Mouse (Mus musculus) gastrocnemius, postnatal 4 days (tissue): ENCODE measurements around the gene Svop. TPM values are rescaled to one million over a fixed set of nuclear protein-coding genes. Genes with fewer than 3 reads are reported as not detected.

Experiments used
- DNase-seq, 2 experiments: peaks; one replicate each; pipeline ENCODE4 v3.0.0; 2021 to 2022; ENCODE audit warnings: low spot score in 2 of 2, mixed read lengths in 2 of 2
- total RNA-seq, 2 experiments: library from RNA; stranded (reverse); gene quantifications; 2 replicates each; pipeline ENCODE4 v1.2.3; 2021

Gene Svop
- total RNA-seq, 2 experiments from 2014 or later: not detected

DNA sequence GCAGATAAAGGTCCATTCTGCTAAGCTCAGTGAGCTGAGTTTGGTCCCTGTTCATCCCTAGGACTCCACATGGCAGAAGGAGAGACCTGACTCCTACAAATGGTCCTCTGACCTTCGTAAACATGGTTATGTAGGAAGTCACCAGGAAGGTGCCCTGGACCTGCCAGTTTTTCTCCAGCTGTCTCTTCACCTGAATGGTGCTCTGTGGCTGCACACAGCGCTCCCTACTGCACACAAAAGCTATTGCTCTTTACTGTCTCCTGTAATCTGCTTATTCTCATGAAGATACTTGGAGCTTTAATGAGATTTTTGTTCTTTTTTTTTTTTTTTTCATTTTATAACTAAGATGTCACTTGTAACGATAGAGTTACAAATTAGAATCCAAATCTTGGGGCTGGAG is 44.8 kb downstream of the Svop start:
- no peak for DNase-seq

DNA sequence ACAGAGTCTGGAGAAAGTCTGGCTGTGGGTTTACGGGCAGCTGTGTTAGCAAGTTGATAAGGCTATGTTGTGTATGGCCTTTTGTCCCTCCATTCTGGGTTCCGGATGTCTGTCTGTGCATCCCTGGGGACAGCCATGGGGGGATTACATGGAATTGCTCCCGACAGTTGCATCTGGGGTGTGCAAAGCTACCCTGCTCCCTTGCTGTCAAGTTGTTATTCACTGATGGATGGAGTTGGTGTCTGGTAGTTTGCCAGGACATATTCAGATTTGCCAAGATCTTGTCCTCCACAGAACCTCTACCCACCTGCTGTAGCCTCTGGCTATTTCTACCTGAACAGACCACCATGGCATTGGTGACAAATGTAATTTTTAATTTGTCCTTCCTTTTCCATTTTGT is 45.2 kb downstream of the Svop start:
- DNase-seq: no peak

DNA sequence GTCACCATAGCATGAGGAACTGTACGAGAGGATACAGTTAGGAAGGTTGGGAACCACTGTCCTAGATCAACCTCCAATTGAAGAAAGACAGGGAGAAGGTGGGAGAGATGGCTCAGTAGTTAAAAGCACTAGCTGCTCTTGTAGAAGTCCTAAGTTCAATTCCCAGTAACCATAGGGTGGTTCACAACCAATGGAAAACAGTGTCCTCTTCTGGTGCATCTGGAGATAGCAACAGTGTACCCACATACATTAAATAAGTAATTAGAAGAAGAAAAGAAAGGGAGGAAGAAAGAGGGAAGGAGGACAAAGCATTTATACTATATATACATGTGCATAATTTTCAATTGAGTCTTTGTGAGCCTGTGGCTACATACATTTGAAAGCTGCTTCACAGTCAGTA is 46.2 kb downstream of the Svop start:
- no peak for DNase-seq

DNA sequence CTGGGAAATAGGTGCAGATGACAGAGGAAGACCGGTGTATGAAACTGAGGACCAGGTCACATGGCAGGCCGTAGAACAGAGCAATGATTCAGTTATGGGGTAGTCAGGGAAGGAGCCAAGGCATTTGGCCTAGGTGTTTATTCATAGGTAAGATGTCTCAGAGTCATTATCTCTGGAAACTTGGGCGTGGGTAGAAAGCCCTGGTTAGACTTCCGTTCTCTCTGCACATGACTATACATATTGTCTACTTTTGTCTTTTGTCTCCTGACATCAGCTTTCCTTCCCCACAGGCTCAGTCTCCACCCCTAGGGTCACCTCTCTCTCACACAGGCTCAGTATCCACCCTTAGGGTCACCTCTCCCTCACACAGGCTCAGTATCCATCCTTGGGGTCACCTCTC is 47.6 kb downstream of the Svop start:
- no peak for DNase-seq

DNA sequence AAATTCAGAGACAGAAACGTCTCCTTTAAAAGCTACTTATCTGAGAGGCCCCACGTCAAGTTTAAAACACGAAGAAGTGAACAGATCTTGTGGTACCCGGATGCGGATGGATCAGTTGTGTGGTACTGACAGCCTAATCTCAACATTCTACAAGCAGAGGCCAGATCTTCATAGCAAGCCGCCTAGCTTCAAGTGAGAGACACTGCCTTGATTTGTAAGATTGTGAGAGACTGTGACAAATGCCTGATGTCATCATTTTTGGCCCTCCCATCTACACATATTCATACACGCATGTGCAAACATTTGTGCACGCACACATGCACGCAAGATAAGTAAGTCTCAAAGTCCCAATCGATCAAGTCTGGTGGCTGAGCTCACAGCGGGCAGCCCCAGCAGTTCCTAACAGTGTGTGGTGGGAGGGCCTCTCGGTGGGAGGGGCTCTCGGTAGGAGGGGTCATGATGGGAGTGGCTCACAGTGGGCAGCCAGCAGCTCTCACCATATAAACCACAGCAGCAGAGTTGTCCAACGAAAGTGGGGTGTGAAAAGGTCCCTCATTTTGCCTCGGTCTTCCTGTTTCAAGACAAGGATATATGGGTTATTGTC is 49.9 kb downstream of the Svop start:
- DNase-seq: no peak

DNA sequence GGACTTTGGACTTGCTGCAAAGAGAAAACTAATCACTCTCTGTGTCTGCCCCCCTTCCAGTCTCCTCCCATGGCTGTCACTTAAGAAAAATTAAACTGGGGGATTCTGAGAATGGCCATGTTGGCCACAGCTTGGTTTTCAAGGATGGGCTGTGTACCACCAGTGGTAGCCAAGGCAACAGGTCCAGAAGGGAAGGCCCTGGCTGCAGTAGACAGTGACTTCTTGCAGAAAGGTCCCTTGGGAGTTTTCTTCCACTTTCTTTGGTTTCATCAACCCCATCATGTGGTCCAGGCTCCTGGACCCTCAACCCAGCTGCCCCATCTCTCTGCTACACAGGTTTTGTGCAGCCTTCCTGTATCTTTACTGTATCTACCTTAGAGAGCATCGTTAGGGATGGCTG is 50.5 kb downstream of the Svop start:
- no peak for DNase-seq

DNA sequence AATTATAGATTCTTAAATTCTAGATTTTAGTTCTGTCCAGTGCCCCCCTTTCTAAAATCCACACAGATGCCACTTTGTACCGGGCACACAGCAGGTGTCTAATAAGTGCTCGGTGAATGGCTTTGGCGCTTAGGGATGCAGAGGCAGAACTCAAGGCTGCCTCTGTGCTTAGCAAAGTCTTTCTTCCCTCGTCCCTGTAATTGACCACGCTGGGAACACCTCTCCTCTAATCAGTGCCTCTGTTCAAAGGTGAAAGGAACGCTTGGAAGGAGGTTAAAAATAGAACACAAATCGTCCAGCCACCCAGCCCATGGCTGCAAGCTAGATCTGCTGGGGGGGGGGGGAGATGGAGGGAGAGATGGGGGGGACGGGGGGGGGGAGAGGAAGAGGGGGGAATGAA is 50.9 kb downstream of the Svop start:
- no peak for DNase-seq

DNA sequence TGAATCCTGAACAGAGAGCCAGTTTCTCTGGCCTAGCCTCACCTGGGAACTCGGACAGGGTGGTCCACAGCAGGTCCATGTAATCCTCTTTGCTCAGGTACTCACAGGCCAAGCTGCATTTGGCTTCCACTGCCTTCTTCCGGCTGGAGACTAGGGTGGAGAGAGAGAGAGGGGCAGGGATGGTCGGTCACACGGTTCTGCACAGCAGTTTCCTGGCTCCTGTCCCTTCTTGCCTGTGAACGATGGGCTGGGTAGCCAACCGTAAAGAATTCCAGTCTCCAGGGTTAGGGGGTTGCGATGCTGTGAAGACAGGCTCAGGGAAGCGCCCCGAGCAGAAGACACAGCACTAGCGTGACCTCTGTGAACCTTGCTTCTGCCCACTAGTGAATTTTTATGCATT is 56.3 kb downstream of the Svop start:
- DNase-seq: no peak

DNA sequence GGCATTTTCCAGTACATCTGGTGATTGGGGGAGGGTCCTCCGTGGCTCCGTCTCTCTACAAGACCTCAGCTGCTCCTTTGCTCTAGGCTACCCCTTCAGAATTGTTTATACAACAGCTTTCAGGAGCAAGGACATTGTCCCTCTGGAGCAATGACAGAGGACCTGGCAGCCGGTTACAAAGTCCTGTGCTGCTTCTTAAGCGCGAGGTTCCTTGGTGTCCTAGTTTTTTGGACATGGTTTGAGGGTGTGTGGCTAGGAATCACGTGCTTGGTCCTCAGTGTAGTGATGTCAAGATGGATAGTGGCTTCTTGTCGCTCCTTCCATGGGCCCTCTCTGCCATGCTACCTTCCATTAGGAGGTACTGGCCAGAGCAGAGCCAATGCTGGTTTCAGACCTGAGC is 57.0 kb downstream of the Svop start:
- no peak for DNase-seq

DNA sequence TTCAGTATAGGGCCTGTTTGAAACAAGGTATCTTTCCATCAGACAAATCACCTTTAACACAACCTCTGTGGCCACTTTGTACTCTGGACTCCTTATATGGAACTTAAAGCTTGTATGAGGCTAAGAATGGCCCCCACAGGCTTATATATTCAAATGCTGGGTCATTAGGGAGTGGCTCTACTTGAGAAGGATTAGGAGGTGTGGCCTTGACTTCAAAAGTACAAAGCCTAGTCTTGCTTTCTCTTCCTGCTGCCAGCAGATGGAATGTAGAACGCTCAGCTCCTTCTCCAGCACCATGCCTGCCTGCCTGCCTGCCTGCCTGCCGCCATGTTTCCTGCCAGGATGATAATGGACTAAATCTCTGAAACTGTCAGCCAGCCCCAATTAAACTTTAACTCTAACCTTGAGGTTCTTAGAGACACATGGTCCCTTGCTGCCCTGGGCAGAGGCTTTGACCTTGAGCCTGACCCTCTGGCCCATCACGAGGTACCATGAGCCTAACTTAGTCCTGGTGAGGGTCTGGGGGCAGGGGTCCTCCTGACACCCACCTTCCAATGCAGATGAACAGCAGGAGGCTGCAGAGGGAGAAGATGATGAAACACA is 59.1 kb downstream of the Svop start:
- no peak for DNase-seq

DNA sequence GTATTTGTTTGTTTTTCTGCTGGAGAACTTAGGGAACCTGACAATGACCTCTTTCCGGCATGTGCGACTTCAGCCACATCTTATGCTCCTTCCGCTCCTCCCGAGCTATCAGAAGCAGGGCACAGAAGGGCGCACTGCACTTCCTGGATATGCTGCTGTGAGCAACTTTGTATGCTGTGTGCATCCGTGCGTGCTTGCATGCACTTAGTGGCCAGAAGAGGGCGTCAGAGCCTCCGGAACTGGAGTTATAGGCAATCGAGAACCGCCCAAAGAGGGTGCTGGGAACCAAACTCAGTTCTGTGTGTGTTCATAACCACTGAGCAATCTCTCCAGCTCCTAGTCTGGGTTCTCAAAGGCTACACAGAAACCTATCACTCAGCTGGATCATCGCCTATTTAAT is 60.7 kb downstream of the Svop start:
- no peak for DNase-seq

DNA sequence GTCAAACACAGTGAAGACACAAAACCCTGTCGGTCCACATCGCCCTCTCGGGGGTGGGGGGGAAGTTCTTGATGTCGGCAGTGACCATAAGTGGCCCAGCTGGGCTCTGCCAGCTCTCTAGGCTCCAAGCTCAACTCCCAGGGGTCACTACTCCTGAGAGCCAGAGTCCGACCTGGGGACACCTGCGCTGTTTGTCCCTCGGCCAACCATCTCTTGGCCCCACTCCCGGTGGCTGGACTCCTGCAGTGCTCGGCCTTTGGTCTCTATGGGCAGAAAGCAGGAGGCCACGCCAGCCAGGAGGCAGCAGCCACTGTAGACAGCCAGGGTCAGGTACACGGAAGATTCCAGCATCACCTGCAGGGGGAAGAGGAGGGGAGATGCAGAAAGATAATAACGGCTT is 63.3 kb downstream of the Svop start:
- no peak for DNase-seq

DNA sequence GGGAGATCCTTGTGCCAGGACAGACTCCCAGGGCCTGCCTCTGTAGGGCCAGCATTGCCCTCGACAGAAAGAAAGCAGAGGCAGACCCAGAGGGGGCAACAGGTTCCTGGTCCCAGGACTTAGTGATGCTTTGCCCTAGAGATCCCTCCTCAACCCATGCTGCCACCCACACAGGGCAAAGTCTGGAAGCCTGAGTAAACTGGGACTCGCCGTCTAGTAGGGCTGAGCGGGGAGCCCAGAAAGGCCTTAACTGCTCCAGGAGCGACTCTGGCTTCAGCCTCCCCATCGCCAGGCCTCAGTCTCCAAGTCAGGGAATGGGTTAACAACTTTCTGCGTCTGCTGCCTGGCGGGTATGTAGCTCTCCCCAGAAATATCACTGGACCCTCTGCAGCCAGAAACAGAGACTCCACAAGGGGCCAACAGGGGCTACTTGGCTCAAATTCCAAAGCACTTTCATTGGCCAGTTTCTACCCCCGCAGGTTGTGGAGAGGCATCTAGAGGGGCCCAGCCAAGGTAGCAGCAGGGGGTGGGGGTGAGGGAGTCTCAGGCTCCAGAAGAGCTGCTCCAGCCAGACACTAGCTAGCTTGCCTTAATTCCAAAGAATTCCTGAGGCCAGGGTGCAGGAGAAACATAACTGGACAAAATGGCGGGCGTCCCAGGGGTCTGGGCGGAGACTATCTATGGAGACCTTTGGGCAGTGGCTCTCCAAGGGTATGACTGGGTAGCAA is 64.0 kb downstream of the Svop start:
- no peak for DNase-seq

DNA sequence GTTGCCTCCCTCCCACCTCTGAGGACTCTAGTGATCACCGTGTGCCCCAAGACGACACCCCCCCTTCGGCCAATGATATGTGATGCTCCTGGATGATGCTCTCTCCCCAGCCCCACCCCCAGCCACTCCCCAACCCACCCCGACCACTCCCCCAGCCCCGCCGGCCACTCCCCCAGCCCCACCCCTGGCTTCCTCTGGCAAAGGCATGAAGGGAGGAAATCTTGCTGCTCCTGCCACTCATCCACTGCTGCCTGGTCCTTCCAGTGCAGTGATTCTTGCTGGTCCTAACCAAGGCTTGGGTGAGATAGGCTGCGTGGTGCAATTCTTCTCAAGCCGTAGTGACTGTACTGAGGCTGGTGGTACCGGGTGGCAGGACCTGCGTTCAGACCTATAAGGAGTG is 66.5 kb downstream of the Svop start:
- no peak for DNase-seq

DNA sequence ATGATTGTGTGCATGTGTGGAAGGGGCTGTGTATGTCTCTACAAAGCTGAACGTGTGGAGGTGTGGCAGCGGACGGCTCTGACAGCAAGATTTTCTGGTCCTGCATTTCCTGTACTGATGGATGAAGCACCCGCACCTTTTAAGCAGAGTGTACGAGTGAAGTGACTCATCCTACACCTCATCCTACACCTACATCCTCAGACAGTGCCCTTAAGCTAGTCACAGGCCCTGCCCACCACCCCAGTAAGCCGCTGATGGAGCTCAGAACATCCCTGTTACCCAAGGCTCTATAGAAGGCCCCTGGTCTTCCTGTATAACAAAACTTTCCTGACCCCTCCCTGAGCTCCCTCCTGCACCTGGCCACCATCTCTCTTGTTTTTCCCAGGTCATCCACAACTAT is 67.0 kb downstream of the Svop start:
- DNase-seq: no peak

DNA sequence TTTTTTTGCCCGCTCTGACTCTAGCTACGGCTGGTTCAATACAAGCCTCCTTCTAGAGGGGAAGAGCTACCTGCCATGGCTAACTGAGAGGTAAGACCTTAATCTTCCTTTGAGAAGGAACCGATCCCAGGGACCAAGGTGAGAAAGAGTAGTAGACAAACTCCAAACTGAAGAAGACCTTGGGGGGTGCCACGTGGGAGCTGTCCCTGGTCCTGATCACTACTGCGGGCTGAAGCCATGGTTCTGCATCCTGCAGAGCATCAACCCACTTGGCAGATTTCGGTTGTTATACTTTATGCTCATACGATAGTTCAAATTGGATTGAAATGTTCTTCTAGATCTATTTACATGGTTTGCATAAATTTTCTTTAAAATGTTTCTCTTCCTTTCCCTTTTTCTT is 76.2 kb downstream of the Svop start:
- no peak for DNase-seq

DNA sequence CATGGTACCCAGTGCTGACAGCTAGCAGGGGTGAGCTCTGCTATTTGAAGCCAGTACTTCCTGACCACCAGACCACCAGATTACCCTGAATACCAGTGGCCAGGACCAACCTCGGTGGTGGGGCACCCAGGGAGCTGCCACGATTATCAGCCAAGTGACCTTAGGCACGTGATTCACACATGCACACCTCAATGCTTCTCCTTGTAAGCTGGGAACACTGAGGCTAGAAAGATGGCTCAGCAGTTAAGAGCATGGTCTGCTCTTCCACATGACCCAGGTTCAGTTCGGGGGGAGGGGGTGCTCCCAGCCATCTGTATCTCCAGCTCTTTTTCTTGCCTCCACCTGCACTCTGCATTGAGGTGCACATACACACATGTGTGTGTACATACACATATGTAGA is 82.3 kb downstream of the Svop start:
- DNase-seq: no peak

DNA sequence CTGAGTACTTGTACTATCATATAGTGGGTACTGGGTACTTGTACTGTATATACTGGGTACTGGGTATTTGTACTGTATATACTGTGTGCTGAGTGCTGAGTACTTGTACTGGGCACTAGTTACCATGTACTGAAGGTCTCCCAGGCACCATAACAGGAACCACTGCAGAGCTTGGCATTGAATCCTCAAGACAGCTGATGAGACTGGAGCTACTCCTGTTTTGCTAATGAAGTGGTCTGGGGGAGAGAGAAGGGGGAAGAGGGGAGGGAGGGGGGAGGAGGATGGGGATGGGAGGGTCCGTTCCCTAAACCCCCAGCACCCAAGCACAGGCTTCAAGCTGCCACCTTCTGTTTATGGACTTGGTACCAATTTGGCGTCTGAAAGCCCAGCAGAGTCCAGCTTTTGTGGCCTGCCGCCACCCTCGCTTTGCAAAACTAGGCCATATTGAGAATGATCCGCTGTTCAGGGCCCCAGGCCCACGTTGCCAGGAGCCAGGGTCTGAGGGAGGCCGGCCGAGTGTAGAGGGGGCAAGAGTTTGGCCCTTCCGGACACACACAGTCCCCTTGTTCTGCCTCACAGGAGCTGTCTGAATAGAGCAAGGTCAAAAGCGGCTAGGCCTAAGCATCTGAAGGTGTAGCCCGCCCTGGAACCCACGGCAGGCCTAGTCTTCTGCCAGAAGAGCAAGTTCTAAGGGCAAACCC is 83.5 kb downstream of the Svop start:
- no peak for DNase-seq

DNA sequence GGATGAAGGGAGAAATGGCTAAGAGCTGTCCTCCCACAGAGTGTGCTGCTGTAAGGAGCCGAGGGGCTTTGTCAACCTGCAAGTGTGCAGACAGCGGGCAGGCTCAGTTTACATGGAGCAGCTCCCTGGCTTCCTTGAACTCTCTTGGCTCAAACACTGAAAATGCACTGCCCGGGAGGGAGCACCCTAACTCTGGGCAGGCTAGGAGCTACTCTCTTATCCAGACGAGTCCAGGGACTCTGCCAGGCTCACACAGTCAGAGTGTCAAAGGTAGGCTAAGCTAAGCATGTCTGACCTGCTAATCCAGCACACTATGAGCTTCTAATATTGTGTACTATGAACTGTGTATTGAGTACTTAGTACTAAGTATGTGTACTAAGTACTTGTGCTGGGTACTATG is 84.4 kb downstream of the Svop start:
- DNase-seq: no peak

DNA sequence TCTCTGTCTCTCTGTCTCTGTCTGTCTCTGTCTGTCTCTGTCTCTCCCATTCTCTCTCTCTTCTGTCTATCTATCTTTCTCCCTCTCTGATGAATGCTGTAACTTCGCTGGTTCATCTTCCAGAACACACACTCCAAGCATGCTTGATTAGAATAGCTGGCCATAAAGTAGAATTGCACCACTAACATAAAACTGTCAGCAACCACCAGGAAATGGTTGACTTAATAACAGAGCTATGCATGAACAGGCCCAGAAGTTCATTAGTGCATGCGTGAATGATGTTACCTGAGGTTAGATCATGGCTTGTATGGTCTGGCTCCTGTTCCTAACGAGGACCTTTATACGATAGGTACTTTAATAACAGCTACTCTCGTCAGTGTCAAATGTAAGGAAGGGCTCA is 86.3 kb downstream of the Svop start:
- no peak for DNase-seq

DNA sequence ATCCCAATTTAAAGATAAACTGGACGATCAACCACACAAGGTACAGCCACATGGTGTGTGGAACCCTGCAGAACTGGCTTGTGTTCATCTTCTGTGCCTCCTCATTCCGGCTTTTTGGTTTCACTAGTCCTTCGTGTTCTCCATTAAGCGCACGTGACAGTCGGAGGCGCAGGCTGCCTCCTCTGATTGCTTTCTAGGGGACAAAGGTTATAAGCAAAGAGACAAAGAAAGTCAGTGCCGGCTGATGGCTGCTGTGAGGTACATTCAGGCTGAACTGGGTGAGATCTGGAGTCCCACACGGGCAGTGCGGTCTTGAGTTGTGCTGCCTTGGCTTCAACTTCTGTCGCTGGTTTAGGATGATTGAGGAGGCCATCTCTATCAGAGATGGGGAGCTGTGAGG is 86.8 kb downstream of the Svop start:
- no peak for DNase-seq

DNA sequence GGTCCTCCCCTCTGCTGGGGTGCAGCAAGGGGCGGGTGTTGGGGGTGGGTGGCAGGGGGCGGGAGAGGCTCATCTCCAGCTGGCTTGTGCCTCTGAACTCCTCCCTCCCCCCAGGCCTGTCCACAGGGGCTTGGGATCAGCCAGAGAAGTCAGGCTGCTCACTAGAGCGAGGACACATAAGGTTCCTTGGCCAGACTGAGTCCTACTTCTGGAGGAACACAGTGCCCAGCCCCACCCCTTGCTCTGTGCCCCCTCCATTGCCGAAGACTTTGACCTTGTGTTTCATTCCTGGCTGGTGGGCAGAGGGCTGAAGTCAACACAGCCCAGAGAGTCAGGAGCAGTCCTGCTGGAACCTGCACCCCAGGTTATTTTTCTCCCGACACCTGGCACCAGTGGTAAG is 87.8 kb downstream of the Svop start, which contains the start of gene Dao:
Gene Dao, plus strand, starts transcription at position 162 of the 400 bp plus-strand sequence.
- DNase-seq: no peak
